Mouse (Mus musculus): ENCODE measurements around the gene Sall1. TPM values are rescaled to one million over a fixed set of nuclear protein-coding genes. Genes with fewer than 3 reads are reported as not detected.

Sall1 gene
- total and polyA plus RNA-seq, 2 experiments from 2014 or later: 2.0 to 2.3 TPM

- no peak overlapping the region for H3K27ac ChIP-seq (ENCODE audit: low read depth)
- no peak overlapping the region for H3K4me3 ChIP-seq (ENCODE audit: low read depth, low read length)
- H3K9me3 ChIP-seq (replicated peaks; ENCODE audit: control insufficient read depth, low read length): no peaks in the 10 kb centered on the region
- 57% methylated on average over 6 of the region's 6 CpGs for WGBS
- no peak overlapping the region for H3K4me2 ChIP-seq (ENCODE audit: low read depth, low read length)
- DNase-seq (ENCODE audit: low spot score): no peak
- TF ChIP-seq CTCF (IDR thresholded peaks at IDR 0.05; ENCODE audit: low read depth) (no peak), EP300 (IDR thresholded peaks at IDR 0.05; ENCODE audit: low read depth) (no peak)
- no peaks in the 10 kb centered on the region for H3K36me3 ChIP-seq (replicated peaks; ENCODE audit: control insufficient read depth, insufficient read depth, low read length)
- no peaks in the 10 kb centered on the region for H3K4me1 ChIP-seq (ENCODE audit: control insufficient read depth, insufficient read depth)
- no peak for ATAC-seq (ENCODE audit: insufficient read depth, low read depth)
- no peak overlapping the region for H3K9ac ChIP-seq (replicated peaks; ENCODE audit: low read depth, low read length)
- peaks cover 24% of the 10 kb centered on the region for H3K27me3 ChIP-seq (ENCODE audit: control insufficient read depth, insufficient read depth, low read length)
Observed at GRCm38 (mm10) chr8:89015539-89015938, 28.4 kb downstream of the Sall1 start.

- H3K9me3 ChIP-seq (replicated peaks; ENCODE audit: control insufficient read depth, low read length): no peaks in the 10 kb centered on the region
- no peak overlapping the region for H3K27ac ChIP-seq (ENCODE audit: low read depth)
- H3K27me3 ChIP-seq (ENCODE audit: control insufficient read depth, insufficient read depth, low read length): peaks cover 22% of the 10 kb centered on the region
- ATAC-seq (ENCODE audit: insufficient read depth, low read depth): no peak
- no peaks in the 10 kb centered on the region for H3K36me3 ChIP-seq (replicated peaks; ENCODE audit: control insufficient read depth, insufficient read depth, low read length)
- no peak overlapping the region for H3K9ac ChIP-seq (replicated peaks; ENCODE audit: low read depth, low read length)
- no peak for DNase-seq (ENCODE audit: low spot score)
- no peaks in the 10 kb centered on the region for H3K4me1 ChIP-seq (ENCODE audit: control insufficient read depth, insufficient read depth)
- TF ChIP-seq CTCF (IDR thresholded peaks at IDR 0.05; ENCODE audit: low read depth): no peak
- TF ChIP-seq EP300 (IDR thresholded peaks at IDR 0.05; ENCODE audit: low read depth): no peak
- no peak overlapping the region for H3K4me3 ChIP-seq (ENCODE audit: low read depth, low read length)
- 84% methylated on average over 6 of the region's 6 CpGs for WGBS
- no peak overlapping the region for H3K4me2 ChIP-seq (ENCODE audit: low read depth, low read length)
Observed at GRCm38 (mm10) chr8:89012853-89013534, 31.0 kb downstream of the Sall1 start.

- no peak for DNase-seq (ENCODE audit: low spot score)
- ATAC-seq (ENCODE audit: insufficient read depth, low read depth): no peak
- Histone ChIP-seq H3K4me3 (ENCODE audit: low read depth, low read length) (no peak overlapping the region), H3K36me3 (replicated peaks; ENCODE audit: control insufficient read depth, insufficient read depth, low read length) (no peaks in the 10 kb centered on the region), H3K9me3 (replicated peaks; ENCODE audit: control insufficient read depth, low read length) (no peaks in the 10 kb centered on the region), H3K27ac (ENCODE audit: low read depth) (no peak overlapping the region), H3K9ac (replicated peaks; ENCODE audit: low read depth, low read length) (no peak overlapping the region), H3K4me1 (ENCODE audit: control insufficient read depth, insufficient read depth) (no peaks in the 10 kb centered on the region), H3K4me2 (ENCODE audit: low read depth, low read length) (no peak overlapping the region), H3K27me3 (ENCODE audit: control insufficient read depth, insufficient read depth, low read length) (peaks cover 29% of the 10 kb centered on the region)
- TF ChIP-seq EP300 (IDR thresholded peaks at IDR 0.05; ENCODE audit: low read depth) (no peak), CTCF (IDR thresholded peaks at IDR 0.05; ENCODE audit: low read depth) (no peak)
- WGBS: 37% methylated on average over 12 of the region's 12 CpGs
Observed at GRCm38 (mm10) chr8:89012024-89012712, 31.8 kb downstream of the Sall1 start.

- Histone ChIP-seq H3K27me3 (ENCODE audit: control insufficient read depth, insufficient read depth, low read length) (peaks cover 59% of the 10 kb centered on the region), H3K36me3 (replicated peaks; ENCODE audit: control insufficient read depth, insufficient read depth, low read length) (no peaks in the 10 kb centered on the region), H3K4me2 (ENCODE audit: low read depth, low read length) (no peak overlapping the region), H3K27ac (ENCODE audit: low read depth) (no peak overlapping the region), H3K9me3 (replicated peaks; ENCODE audit: control insufficient read depth, low read length) (no peaks in the 10 kb centered on the region), H3K9ac (replicated peaks; ENCODE audit: low read depth, low read length) (no peak overlapping the region), H3K4me3 (ENCODE audit: low read depth, low read length) (no peak overlapping the region), H3K4me1 (ENCODE audit: control insufficient read depth, insufficient read depth) (no peaks in the 10 kb centered on the region; the same call in 1 of the 2 replicates)
- TF ChIP-seq EP300 (IDR thresholded peaks at IDR 0.05; ENCODE audit: low read depth): no peak
- no peak for TF ChIP-seq CTCF (IDR thresholded peaks at IDR 0.05; ENCODE audit: low read depth)
- no peak for DNase-seq (ENCODE audit: low spot score)
- ATAC-seq (ENCODE audit: insufficient read depth, low read depth): no peak
- 41% methylated on average over 3 of the region's 7 CpGs for WGBS
Observed at GRCm38 (mm10) chr8:89008784-89009183, 35.2 kb downstream of the Sall1 start.

GRCm38 (mm10) chr8:89007114-89007513 is 36.8 kb downstream of the Sall1 start:
- TF ChIP-seq EP300 (IDR thresholded peaks at IDR 0.05; ENCODE audit: low read depth): no peak
- no peak for TF ChIP-seq CTCF (IDR thresholded peaks at IDR 0.05; ENCODE audit: low read depth)
- WGBS: 3% methylated on average over 8 of the region's 8 CpGs
- Histone ChIP-seq H3K27ac (ENCODE audit: low read depth) (no peak overlapping the region), H3K36me3 (replicated peaks; ENCODE audit: control insufficient read depth, insufficient read depth, low read length) (no peaks in the 10 kb centered on the region), H3K4me1 (ENCODE audit: control insufficient read depth, insufficient read depth) (no peaks in the 10 kb centered on the region; the same call in 1 of the 2 replicates), H3K4me2 (ENCODE audit: low read depth, low read length) (peak overlapping the region; percentile 64), H3K4me3 (ENCODE audit: low read depth, low read length) (0 out of 2 replicates have a peak overlapping the region, but pooled peaks have one; percentile 47), H3K27me3 (ENCODE audit: control insufficient read depth, insufficient read depth, low read length) (peaks cover 58% of the 10 kb centered on the region), H3K9me3 (replicated peaks; ENCODE audit: control insufficient read depth, low read length) (no peaks in the 10 kb centered on the region), H3K9ac (replicated peaks; ENCODE audit: low read depth, low read length) (no peak overlapping the region)
- no peak for ATAC-seq (ENCODE audit: insufficient read depth, low read depth)
- no peak for DNase-seq (ENCODE audit: low spot score)
